Mouse (Mus musculus) megakaryocyte progenitor cell, adult 5-6 weeks (primary cell): ENCODE results near the gene Zfp341. TPM values are rescaled to one million over a fixed set of nuclear protein-coding genes. Genes with fewer than 3 reads are reported as not detected.

ENCODE experiments used
- ATAC-seq: replicated peaks from 2 replicates; pipeline ENCODE4 v1.8.0; 2016; ENCODE audit warnings: mild to moderate bottlenecking, moderate TSS enrichment, inconsistent platforms; ENCODE audit not compliant: poor library complexity
- total RNA-seq, 2 experiments: library from RNA; stranded (forward) in 1 of 2; stranded (reverse) in 1 of 2; fragments of 157-497, 149-512 nt in 1 of 2; fragments of 200-1000 nt in 1 of 2; gene quantifications; 2 replicates each; pipeline versions ENCODE4 v1.2.3 to v1.2.4; 2015 to 2017

The Zfp341 gene
- total RNA-seq, 2 experiments from 2014 or later = 2.3 to 3.3 TPM

DNA sequence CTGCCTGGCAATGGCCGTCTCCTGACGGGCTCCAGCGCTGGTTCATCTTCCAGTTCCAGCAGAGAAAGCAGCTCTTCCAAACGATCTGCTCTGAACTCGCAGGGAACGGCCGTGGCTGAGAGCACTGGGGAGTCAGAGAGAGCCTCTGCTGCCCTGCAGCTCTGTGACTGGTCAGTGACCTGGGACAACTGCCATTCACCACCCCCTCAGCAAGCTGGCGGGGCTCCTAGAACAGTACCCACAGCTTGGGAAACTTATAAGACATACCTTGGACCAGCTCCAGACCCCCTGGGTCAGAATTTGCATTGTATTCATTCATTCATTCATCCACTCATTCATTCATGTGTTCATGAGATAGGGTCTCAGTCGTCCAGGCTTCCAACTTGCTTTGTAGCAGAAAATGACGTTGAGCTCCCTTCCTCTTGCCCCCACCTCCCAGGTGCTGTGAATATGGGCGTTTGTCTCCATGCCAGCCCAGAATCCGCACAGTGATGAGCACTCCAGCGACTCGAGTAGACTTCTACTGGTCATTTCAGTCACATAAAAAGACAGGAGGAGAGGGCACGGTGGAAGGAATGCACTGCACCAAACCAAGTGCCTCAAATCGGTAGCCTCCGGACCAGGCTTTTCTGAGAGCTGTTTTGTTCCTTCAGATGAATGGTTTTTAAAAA lies 28.0 kb upstream of the Zfp341 start:
- no peak for ATAC-seq

DNA sequence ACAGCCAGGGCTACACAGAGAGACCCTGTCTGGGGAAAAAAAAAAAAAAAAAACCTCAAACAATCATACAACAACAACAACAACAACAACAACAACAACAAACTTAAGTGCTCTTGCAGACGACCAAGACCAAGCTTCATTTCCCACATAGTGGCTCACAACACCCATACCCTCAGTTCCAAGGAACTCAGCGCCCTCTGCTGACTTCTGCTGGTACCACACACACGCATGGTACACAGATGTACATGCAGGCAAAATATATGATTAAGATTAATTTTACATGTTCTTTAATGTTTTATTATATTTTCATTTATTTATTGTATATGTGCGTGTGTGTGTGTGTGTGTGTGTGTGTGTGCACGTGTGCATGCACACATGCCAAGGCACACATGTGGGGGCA lies 26.7 kb upstream of the Zfp341 start:
- ATAC-seq = peak; percentile 69

DNA sequence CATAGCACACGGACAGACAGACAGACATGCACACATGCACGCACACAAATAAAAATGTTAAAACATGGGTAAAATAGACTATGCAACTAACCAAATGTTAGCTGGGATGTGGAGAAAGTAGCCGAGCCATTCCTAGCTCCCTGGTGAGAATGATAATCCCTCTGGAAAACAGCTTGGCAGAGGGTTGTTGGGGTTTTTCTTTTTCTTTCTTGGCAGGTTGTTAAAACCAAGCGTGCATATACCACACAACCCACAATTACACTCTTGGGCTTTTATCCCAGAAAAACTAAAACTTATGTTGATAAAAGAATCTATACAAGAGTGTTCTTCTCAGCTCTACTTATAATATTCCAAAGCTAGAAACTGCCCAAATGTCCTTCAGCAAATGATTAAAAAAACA lies 24.0 kb upstream of the Zfp341 start:
- ATAC-seq = no peak

DNA sequence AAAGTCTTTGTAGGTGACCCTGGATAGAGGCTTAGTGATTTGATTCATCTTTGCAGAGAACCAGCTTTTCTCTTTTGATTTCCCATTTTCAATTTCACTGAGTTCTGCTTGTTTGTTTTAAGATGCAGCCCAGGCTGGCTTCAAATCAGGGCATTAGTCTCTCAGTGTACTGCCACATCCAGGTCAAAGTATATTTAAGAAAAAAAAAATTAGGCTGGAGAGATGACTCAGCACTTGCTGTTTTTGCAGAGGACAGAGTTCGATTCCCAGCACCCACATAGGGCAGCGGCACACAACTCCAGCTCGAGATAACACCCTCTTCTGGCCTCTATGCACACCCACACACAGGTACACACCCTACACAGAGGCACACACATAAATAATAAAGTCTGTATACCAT lies 21.9 kb upstream of the Zfp341 start:
- ATAC-seq = no peak

DNA sequence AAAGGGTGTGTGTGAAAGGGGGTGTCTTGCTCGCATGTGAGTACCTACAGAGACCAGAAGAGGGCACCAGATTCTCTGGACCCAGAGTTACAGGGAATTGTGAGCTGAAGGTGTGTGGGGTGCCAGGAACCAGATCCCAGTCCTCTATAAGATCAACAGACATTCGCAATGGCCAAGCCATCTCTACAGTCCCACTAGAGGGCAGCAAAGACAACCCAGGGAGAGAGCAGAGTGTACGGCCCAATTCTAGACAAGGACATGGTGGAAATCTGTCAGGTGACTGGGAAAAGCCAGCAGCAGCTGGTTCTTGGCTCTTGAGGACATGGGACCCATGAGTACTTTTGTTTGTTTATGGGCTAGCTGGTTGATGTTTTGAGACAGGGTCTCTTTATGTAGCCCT lies 20.1 kb upstream of the Zfp341 start:
- peak; percentile 86 for ATAC-seq

DNA sequence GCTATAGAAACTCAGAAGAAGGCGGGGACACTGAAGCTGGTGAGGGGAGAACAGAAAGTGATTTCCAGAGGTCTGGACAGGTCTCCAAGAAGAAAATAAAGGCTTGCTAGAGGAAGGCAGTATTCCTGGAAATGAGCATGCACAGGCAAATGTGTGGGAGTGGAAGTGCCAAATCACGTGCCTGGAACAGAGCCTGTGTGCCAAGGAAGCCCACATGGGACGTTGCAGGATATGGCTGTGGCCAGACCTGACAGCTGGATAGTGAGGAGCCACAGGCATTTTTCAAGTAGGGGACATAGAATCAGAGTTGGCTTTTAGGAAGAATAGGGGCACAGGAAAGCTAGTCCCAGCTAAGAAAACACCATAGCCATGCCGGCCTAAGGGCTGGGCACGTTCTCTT lies 17.3 kb upstream of the Zfp341 start:
- ATAC-seq = no peak

DNA sequence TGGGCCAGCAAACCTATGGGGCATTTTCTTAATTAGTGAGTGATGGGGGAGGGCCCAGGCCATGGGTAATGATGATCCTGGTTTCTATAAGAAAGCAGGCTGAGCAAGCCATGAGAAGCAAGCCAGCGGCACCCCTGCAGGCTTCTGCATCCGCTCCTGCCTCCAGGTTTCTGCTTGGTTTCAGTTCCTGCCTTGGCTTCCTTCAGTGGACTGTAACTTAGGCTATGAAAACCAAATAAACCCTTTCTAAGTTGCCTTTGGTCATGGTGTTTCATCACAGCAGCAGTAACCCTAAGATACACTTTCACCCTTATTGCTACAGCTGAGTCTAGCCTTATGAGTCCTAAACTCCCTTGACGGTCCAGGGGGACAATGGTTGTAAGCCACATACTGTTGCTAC lies 15.7 kb upstream of the Zfp341 start:
- peak; percentile 77 for ATAC-seq

DNA sequence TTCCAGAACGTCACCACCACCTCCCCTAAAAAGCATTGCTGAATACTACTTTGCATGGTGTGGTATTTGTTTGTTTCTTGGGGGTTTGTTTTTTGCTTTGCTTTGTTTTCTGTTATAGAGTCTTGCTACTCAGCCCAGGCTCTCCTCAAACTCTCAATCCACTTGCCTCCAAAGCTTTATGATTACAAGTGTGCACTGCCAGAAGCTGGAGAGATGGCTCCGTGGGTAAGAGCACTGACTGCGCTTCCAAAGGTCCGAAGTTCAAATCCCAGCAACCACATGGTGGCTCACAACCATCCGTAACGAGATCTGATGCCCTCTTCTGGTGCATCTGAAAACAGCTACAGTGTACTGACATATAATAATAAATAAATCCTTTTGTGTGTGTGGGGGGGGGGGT lies 12.5 kb upstream of the Zfp341 start:
- no peak for ATAC-seq

DNA sequence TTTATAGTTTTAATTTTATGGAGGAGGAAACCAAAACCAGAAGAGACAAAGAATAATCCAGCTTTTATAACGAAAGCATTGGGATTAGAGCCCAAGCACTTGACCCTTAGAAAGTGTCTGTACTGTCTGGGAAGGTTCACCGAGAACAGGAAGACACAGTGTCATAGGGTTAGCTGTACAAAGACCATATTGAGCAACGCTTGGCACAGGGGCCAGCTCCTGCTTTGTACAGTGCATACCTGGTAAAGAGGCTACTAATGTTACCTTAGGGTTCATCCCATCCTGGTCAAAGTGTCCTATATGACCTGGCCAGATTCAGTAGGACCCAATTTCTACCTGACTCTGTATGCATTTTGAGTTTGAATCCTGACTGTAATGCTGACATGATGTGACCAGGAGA lies 11.8 kb upstream of the Zfp341 start:
- no peak for ATAC-seq

DNA sequence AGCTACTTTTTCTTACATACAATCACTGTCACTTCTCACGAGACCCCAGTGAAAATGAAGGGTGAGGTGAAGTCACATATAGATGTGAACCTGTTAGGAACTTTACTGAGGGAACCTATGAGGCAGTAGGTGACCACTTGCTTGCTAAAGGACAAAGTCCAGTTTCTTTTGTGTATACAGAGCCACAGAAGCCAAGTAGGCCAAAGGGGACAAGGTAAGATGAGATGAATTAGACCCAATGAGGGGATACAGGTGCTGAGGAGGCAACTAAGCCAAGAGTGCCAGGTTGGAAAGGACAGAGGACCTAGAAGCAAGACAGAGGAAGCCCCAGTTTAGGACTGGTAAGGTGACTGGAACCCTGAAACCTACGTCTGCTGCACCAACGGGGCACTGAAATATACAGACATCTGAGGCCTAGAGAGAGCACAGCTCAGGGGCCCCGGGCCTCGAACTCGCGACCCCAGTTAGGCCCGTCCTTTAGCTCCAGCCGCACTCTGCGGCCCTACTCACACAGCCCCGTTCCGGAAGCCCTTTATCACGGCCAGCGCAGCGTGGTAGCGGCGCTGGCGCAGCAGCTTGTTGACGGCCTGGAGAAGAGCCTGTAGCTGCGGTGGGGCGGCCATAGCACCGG lies 10.0 kb upstream of the Zfp341 start:
- no peak for ATAC-seq

DNA sequence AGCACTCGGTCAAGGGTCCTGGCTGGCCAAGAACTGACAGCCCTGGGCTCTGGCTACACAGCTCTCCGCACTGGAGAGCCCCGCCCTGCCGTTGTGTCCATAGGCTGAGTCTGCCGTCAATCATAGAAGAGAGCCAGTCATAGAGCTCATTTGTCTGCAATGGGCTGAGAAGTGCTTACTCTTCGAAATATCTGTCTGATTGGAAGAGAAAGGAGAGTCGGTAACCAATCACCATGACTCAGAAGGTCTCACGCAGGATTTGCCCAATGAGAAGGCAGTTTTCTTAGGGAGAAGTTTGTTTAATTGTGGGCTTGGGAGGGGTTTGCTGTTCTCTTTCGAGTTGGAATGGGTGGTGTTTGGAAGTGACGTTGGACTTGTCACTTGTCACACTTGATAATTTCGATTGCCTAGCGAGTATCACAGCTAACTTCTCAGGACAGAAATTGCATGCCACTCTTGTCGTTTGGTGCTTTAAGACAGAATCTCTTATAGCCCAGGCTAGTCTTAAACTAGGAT lies 9.4 kb upstream of the Zfp341 start, which contains the start of gene Pxmp4:
Gene Pxmp4 (minus strand): TSS at position 71 of the 516 bp plus-strand sequence.
- peak; percentile 95 for ATAC-seq

DNA sequence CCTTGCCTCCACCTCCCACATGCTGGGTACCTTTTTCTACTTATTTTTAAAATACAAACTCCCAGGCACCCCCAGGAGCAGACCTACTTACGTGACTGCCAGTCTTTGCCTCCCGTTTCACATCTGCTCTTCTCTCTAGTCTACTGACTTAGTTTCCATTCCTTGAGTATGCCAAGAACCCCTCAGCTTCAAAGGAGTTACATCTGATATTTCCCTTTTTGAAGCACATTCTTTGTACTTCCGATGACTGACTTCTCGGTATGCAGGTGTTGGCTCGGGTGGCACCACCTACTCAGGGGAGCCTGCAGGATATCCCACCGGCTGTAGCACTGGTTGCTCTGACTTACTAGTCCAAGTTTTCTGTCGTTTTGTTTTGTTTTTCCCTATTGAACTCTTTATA lies 8.9 kb upstream of the Zfp341 start:
- peak; percentile 12 for ATAC-seq

DNA sequence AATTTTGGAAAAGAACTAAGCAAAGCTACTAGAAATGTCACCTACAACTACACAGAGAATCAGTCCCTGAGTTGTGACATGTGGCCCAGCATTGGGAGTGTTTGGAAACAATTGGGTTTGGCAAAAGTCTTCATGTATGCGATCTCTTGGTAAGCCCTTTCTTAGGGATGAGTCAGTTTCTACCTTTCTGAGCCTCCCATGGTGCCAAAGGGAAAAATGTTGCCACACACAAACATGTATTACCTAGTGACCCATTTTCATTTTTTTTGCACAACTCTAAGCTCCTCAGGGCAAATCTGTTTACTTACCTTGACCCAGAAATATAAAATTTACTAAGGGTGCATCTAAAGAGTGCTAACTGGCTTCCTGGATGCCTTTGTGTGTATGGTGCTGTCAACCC lies 6.1 kb upstream of the Zfp341 start:
- no peak for ATAC-seq

DNA sequence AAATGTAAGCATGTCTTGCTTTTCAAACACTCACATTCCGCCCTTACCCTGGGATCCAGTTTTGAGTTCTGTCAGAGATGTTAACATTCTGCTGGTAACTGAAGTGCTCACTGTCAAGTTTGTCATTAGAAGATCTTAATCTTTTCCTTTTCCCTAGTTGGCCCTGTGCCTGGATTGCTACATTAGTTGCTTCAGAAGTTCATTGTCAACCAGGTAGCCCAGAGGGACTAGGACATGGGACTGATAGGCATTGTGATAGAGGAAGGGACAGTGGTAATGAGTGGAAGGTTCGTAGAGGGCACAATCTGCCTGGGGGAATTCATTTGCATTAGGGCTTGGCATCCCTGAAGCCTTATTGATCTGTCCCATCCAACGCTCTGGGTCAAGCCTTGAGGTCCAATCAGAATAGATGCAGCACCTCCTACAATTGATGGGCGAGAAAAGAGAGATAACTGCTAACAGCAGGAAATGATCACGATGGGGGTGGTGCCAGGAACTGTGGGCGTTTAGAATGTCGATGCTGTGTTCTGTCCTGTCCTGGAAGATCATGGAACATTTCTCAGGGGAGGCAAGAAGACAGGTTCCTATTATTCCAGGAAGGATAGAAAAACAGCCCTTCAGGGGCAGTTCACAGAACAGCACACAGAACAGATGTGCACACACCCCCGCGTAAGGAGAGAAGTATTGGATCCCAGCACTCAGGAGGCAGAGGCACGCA lies 3.9 kb upstream of the Zfp341 start:
- ATAC-seq = no peak

DNA sequence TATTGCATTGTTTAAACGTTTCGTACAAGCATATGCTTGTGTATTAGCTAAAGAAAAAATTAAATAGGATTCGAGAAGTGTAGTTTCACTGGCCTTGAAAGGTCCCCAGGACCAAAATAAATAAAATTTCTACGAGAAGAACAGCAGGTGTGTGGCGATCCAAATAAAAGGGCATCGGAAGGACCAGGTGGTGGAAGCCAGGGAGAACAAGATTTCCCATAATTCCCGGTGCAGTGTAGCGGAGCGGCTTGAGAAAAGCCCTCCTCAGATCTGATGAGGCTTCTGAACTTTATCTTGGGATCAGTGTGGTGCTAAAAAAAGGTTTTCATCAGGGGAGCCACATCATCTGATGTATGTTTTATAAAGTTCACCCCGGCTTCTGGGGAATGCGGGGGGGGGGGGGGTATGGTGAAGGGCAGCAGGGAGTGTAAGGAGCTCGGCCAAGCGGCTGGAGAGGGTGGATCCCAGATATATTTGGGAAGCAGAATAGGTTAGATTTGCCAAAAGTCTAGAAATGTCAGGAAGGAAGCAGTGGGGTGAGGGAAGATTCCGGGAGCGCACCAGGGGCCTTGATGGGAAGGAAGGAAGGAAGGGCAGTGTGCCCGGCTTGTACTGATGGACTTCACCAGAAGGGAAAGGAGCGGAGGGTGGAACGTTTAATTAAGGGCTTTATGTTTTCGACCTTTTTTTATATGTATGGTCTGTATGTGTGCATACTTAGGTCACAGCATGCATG lies 1.9 kb downstream of the Zfp341 start:
- no peak for ATAC-seq

DNA sequence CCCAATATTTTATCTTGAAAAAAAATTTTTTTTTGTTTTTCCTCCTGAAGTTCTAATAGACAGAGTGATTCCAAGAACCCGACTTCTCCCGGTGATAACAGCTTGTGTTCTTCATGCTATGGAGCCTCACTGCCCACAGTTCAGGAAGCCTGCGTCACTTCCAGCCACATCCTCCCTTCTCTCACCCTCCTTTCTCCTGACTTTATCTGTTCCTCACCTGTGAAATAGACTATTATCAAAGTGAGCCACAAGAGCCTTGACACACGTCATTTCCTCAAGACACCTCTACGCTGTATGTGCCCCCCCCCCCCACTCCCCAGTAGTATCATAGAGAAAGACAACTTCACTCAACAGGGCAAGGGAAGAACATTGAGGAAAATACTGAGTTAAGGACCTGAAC lies 2.6 kb downstream of the Zfp341 start:
- ATAC-seq = peak; percentile 15

DNA sequence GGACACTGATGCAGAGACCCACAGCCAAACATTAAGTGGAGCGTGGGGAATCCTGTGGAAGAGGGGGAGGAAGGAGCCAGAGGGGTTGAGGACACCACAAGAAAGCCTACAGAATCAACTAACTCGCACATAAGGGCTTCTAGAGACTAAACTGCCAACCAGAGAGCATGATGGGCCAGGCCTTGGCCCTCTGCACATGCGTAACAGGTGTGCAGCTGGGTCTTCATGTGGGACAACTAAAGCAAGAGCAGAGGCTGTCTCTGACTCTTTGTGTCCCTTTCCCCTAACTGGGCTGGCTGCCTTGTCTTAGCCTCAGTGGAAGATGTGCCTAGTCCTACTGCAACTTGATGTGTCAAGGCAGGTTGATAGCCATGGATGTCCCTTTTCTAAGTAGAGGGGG lies 4.0 kb downstream of the Zfp341 start:
- no peak for ATAC-seq

DNA sequence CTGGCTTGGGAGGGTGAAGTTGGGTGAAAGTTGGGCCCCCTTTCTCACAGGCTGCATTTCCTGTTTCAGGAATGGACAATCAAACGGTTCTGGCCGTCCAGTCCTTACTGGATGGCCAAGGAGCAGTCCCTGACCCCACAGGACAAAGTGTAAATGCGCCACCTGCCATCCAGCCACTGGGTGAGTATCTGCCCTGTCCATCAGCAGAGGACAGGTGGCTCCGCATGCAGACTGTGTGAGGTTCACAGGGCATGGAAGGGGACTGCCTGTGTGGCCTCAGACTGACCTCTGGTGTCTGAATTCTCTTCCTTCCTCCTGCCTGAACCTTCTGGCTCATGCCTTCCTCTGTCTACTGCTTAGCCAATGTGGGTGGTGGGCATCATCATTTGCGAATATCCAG lies 8.6 kb downstream of the Zfp341 start:
- ATAC-seq = no peak

DNA sequence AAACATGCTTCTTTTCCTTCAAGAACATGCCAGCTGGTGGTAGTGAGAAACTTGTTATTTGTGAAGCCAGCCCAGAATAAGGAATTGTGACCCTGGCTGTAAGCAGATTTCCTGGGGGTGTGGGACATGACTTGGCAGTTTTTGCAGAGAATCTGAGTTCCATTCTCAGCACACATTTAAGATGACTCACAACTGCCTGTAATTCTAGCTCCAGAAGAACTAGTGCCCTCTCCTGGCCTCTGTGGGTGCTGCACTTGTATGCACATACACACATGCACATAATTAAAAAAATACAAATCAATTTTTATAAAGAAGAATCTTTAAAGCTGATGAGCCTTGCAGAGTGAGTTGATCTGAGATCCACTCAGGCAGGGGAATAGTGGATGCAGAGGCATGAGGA lies 11.0 kb downstream of the Zfp341 start:
- ATAC-seq = peak; percentile 34; the same call in 1 of the 2 replicates

DNA sequence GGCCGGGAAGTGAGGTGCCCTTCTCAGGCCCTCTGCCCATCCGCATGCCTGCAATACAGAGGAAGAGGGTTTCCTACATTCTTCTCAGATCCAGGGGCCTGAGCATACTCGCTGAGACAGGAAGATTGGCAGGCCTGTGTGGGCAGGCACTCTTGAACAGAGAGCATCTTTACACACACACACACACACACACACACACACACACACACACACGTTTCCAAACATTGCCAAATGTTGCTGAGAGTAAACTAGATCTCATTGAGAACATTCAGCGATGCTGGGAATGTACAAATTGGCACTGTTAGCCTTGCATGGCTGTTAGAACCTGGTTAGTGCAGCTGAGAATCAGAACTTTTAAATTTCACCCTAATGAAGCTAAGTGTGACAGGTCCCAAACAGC lies 17.4 kb downstream of the Zfp341 start:
- ATAC-seq = no peak

DNA sequence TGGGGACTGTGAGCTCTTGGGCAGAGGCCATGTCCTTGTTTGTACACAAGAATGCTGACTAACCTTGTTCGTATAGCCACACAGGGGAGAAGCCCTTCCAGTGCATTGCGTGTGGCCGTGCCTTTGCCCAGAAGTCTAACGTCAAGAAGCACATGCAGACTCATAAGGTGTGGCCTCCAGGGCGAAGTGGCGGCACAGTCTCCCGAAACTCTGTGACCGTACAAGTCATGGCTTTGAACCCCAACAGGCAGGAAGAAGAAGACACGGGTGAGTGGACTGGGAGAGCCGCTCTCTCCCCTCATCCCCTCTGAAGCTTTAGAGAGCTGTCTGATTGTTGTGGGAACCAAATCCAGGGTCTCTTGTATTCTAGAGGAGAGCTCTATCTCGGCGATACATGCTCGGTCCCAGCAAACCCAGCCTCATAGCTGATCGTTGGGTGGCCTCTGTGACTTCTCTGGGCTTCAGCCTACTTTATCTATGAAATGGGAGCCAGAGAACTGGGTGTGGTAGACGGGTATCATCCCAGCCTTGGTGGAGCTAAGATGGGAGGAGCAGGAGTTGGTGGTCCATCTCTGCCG lies 19.2 kb downstream of the Zfp341 start:
- peak; percentile 77 for ATAC-seq
